Mouse (Mus musculus): ENCODE measurements around the gene Krit1.
A peak's percentile ranks its signal among the peaks of the same experiment; 100 is the strongest.
"Not testable (repeated sequence)": the region's sequence is repeated elsewhere in the genome, so short reads cannot be mapped to it uniquely, and the experiment has no call there.

The Krit1 gene

GRCm38 (mm10) chr5:3802433-3803291 is at the start of gene Krit1, which contains the start of gene Ankib1:
TSS of gene Krit1 (plus strand) at chr5:3803184.
TSS of gene Ankib1 (minus strand) at chr5:3802925.
- DNase-seq (ENCODE audit: low spot score) = peak; percentile 91

DNA sequence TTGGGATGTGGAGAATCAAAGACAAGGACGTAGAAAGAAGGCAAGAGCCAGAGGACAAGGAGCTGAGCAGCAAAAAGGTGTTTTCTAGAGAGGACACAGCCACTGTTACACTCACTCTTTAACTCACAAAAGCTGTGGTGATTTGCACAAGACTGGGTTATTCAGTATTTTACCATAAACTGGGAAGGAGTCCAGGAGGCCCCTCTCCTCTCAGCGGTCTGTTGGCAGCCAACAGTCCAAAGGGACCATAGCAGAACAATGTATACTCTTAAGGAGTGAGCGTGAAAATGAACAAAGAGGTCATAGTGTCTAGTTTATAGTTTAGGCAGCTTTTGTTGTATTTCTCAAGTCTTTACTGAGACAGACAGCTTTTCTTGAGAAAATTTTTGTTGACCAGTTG is 31.5 kb upstream of the Krit1 start:
- DNase-seq (ENCODE audit: low spot score) = no peak

DNA sequence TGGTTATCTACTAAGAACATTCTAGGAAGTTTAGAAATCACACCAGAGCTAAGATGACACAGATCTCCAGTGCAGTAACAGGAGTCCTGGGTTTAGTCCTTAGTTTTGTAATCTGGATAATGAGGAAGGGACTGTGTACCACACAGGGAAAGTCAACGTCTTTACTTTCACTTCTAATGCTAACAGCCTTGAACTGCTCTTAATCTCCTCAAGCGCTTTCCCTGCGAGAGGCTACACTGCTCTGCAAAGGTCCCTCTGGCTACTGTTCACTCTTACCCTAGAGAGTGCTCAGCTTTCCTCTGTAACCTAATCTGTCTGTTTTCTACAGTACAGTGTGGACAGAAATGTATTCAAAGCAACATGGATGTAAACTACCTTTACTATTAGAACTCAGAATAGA is 31.0 kb upstream of the Krit1 start:
- DNase-seq (ENCODE audit: low spot score) = no peak

- no peak for DNase-seq (ENCODE audit: low spot score)
These were observed 20.3 kb upstream of the Krit1 start for GRCm38 (mm10) chr5:3782670-3783069.

DNA sequence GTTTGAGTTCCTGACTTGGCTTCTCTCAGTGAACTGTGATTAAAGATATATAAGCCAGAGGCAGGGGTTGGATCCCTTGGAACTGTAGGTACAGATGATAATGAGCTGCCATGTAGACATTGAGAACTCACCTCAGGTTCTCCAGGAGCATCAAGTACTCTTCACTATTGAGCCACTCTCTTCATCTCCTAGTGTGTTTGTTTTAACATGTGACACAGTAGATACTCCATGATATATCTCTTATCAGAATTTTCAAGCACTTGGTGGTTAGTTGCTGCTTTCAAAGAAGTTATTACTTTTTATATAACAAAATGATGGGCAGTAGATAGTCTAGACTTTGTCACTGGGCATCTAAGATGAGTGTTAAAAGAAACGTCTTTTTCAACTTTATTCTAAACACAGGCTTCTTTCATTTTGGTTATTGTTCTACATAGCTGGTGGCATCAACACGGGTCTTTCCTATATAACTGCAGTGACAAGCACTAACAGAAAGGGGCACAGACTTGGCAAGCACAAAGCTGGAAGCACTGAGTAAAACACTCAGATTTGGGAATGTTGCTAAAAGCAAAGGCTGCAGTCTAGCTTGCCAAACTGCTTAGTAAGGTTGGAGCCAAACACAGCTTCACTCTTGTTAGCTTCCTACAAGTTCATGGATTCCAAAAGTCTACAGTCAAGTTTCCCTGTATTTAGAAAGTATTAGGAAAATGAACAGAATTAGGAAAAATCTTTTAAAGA is 18.9 kb upstream of the Krit1 start:
- no peak for DNase-seq (ENCODE audit: low spot score)

GRCm38 (mm10) chr5:3784751-3785496 is 18.1 kb upstream of the Krit1 start:
- DNase-seq (ENCODE audit: low spot score) = no peak

DNA sequence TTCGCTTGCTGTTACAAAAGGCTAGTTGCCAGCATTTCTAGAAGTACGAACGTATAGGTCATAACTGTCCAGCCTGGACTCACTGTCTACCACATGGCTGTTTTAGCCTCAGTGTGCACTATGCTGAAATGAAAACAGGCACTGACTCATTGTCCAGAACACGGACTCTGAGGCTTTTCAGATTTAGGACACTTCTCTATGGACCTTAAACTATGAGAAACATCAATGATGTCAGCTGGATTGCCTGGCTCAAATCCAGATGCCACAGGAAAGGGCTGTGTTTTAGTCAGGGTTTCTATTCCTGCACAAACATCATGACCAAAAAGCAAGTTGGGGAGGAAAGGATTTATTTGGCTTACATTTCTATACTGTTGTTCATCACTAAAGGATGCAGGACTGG is 15.4 kb upstream of the Krit1 start:
- no peak for DNase-seq (ENCODE audit: low spot score)

DNA sequence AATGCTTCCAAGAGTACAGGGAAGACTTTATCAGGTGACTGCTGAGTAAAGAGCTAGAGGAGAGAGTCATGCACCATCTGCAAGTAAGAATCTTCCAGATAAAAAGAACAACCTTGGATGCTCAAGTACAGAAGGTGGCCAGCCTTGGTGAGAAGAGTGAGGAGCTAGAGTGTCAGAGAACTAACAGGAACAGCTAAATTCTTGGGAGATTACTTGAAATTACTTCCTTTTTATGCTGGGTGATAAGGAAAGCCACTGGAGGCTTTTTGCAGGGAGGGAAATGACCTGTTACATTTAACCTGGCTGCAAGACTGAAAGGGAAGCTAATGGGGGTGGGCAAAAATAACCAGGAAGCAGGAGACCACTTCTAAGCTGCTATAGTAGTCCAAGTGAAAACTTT is 11.9 kb upstream of the Krit1 start:
- DNase-seq (ENCODE audit: low spot score) = no peak

- not testable (repeated sequence) for DNase-seq (ENCODE audit: low spot score)
These were observed 5.9 kb upstream of the Krit1 start for GRCm38 (mm10) chr5:3797101-3797500.

DNA sequence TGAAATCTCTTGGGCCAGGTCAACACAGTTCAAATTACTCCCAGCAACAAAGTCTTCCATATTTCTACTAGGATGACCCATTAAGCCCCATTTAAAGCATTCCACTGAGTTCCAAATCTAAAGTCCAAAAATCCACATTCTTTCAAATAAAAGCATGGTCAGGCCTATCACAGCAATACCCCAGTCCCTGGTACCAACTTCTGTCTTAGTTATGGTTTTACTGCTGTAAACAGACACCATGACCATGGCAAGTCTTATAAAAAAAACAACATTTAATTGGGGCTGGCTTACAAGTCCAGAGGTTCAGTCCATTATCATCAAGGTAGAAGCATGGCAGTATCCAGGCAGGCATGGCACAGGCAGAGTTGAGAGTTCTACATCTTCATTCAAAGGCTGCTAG is 4.3 kb upstream of the Krit1 start:
- not testable (repeated sequence) for DNase-seq (ENCODE audit: low spot score)

- DNase-seq (ENCODE audit: low spot score) = no peak
These were observed 2.9 kb upstream of the Krit1 start for GRCm38 (mm10) chr5:3800041-3800440.

DNA sequence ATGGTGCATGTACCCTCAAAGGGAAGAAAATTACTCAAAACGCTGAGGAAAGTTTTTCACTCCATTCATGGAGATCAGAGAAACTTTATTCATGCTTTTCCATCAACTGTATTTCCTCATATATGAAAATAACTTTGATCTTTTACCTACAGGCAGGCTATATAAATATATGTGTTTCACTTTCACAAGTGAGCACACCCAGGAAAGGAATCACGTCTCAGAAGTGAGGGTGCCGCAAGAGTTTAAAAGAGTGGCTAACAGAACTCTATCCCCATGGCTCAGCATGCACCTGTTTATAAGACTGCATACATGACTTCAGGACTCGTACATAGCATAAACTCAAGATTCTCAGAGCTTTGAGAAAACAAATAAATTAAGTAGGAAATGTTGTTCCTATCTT is 2.1 kb upstream of the Krit1 start:
- DNase-seq (ENCODE audit: low spot score) = no peak

GRCm38 (mm10) chr5:3801672-3802432 is 1.1 kb upstream of the Krit1 start:
- DNase-seq (ENCODE audit: low spot score) = no peak

DNA sequence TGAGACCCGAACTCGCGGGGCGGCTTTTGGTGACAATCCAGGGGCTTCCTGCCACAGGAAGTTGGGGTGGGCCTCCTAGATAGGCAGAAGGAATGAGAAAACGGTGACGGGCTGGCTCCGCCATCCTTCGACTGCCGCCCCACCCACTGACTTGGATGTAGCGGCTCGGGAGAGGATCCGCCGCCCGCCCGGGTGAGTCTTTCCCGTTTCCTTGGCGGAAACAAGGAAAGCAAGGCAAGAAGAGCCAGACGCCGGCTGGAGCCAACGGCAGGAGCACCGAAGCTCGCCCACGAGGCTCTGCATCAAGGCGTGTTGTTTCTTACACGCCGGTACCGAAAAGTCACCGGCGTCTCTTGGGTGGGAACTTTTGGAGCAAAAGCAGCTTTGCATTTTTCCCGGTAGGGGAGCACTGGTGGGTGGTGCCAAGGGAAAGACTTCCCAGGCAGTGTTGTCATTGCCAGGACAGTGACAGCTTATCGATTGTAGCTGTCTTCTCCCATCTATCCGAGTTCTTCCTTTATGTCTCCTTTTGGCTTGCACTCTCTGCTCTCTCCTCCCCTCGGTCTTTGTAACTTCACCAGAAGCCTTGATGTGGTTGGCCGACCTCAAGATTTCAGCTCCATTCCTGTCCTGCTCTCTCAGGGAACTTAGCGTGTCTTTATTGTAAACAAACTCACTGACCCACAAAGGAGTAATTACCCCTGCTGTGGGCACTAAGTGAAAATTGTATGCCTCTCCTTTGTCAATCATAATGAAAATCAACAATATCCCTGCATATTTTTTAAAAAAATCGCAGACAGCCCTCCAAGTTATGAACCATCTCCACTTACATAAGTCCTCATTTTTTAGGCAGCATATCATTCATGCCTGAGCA is 545 bp downstream of the Krit1 start:
- no peak for DNase-seq (ENCODE audit: low spot score)

GRCm38 (mm10) chr5:3808472-3808871 is 5.5 kb downstream of the Krit1 start:
- DNase-seq (ENCODE audit: low spot score) = no peak

DNA sequence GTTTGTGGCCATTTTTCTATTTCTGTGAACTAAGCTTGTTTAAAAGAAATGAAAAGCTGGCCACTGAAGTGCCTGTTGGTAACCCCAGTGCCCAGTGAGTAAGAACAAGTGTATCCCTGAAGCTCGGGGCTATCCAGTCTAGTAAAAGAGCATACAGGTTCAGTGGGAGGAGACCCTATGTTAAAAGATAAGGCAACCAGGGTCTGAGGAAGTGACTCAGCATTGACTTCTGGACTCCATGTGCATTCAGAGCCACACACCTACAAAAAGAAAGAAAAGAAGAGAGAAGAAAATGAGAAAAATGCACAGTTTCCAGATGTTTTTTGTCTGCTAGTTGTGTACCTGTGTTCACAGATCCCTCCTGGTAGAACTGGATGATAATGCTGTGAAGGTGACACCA is 31.1 kb downstream of the Krit1 start:
- no peak for DNase-seq (ENCODE audit: low spot score)

DNA sequence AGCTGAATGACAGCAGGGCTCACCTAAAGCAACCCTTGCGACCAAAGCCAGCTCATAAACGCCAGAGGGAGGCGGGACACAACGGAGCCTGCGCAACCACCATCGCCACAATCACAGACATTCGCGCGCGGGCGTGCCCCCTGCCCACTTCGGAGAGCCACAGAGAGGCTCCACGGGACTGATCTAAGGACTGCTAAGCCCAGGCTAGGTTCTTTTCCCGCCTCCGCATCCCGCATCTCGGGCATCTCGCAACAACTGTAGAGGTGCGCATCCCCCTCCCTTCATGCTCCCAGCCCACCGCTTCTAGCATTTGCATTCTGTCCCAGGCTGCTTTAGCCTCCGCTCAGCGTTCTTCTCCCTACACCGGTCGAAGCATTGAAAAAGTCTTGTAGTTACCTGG is 42.0 kb downstream of the Krit1 start, which contains the start of gene Lrrd1:
Gene Lrrd1 (plus strand): TSS at position 148 of the 400 bp plus-strand sequence.
- DNase-seq (ENCODE audit: low spot score) = peak; percentile 4

DNA sequence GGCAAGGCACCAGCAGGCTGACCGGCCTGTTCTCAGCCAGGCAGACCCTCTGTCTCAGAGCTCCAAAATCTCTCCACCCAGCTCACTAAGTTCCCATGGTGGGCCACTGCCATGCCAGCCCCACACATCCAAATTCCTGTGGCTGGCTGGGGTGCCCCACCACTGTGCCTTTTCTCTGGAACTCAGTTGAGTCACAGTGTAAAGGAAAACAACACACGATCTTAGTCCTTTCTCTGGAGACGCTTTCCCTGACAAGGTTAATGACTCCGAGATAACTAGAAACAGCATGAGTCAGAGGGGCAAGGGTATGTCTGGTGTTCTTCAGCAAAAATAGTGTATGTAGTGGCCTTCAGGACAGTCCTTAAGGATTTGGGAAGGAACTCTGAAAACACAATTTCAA is 67.2 kb downstream of the Krit1 start:
- DNase-seq (ENCODE audit: low spot score) = no peak

- DNase-seq (ENCODE audit: low spot score) = no peak
These were observed 69.4 kb downstream of the Krit1 start for GRCm38 (mm10) chr5:3872348-3872747.

DNA sequence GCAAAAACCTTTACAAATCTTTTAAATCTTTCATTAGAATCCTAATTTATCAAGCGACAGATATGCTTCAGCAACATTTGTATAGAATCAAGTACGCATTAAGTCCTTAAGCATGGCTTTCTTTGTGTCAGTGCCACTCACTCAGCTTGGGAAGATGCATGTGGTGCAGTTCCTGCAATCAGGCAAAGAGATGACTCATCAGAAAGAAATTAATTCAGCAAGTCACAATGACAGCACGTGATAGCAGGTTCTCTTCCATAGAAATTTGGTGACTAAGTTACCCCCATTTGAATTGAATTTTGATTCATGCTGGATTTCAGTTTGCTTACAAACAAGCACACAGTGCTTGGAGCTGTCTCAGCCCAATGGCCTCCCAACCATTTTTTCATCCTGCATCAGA is 70.5 kb downstream of the Krit1 start:
- no peak for DNase-seq (ENCODE audit: low spot score)

DNA sequence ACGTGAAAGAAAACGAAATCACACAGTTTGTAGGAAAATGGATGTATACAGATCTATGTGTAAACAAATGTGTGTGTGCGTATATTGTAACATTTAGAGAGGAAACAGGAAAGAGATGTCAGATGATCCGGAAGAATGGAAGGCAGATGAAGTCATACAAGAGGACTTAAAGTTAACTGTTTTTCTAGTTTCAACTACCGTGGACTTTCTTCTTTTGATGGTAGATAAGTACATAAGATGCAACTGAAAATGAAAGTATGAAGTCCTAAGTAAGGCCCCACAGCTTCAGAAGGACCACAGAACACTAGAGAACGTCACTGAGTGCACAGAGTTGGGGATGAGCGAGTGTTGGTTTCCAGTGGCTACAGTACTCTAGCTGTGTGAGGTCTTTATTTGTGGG is 83.9 kb downstream of the Krit1 start:
- DNase-seq (ENCODE audit: low spot score) = not testable (repeated sequence)
